Mouse (Mus musculus): ENCODE results near the gene Edc3. TPM values are rescaled to one million over a fixed set of nuclear protein-coding genes. Genes with fewer than 3 reads are reported as not detected.

Gene Edc3
- polyA plus RNA-seq, 1 experiment from 2014 or later = 29.9 TPM

DNA sequence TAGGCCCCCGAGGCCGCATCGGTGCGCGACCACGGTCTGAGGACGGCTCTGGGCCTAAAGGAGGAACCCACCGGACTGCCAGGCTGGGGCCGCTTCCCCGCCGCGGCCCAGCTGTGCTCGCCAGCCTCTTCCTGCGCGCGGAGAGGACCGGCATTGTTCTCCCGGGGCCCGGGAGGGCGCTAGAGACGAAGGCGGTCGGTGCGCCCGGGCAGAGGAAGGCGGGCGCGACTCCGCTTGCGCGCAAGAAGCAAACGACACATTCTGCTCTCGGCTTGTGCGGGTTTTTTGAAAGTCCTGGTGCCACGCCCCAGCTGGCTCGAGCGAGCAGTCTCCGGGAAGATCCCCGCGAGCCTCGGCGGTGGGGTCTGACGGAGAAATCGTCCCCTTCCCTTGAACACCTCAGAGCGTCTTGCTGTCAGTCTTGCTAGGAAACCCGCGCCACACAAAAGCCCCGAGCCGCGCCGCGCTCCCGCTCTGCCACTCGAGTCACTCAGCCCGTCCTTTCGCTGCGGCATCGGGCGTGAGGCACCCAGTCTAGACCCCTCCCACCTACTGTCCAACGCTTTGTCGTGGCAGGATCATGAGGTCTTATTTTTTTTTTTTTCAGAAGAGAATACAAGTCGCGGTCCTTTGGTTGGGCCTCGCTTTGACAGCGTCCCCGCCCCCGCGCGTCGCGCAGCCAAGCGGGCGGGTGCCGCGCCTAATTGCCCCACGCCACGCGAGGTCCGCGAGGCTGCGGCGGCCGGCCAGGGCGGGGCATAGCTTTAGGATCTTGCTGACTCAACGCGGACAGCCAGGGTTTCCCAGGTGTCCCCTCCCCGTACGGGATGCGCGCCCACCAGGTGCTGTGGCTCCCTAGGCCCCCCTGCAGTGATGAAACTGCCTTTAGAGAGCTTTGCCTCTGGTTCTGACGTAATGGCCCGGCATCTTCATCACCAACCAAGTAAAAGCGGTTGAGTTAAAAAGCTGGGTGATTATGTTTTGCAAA, 57.3 kb downstream of the Edc3 start, which contains the start of gene Clk3:
Gene Clk3 (minus strand): TSS at position 497 of the 988 bp plus-strand sequence.
- Histone ChIP-seq H3K4me3 (replicated peaks) (peak within 1 kb of the TSS; percentile 95), H3K9me3 (no peaks in the 10 kb centered on the region), H3K27ac (peak within 1 kb of the TSS; percentile 90), H3K4me1 (replicated peaks) (peaks cover 32% of the 10 kb centered on the region), H3K9ac (peak within 1 kb of the TSS; percentile 93), H3K36me3 (peaks cover 7% of the 10 kb centered on the region), H3K27me3 (replicated peaks) (no peaks in the 10 kb centered on the region), H3K4me2 (replicated peaks) (peak within 1 kb of the TSS; percentile 98)
- WGBS = under 1% methylated on average over 93 of the region's 93 CpGs
- ATAC-seq = peak; percentile 64

DNA sequence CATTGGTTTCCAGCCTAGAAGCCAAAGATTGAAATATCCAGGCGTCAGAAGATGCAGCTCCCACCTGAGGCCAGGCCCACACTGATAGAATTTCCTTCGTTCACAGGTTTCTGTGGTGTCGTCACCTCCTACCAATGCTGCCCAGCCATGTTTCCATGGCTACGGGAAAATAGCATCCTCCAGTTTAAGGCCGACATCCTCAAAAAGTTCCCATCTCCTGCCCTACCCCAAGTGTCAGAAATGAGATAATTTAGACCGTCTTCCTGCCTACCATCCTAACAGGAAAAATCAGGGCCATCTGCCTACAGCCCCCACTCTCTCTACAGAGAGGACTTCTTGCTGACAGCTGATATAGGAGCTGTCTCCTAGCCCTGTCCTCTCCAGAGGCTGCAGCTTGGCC, 58.1 kb downstream of the Edc3 start:
- WGBS = 45% methylated on average over 6 of the region's 6 CpGs
- Histone ChIP-seq H3K4me2 (replicated peaks) (peak overlapping the region; percentile 98), H3K27ac (no peak overlapping the region), H3K9me3 (no peaks in the 10 kb centered on the region), H3K4me1 (replicated peaks) (peaks cover 32% of the 10 kb centered on the region), H3K27me3 (replicated peaks) (no peaks in the 10 kb centered on the region), H3K9ac (peak overlapping the region; percentile 93; the same call in 1 of the 2 replicates), H3K36me3 (0 out of 2 replicates have a peak, but pooled peaks cover 3% of the 10 kb centered on the region), H3K4me3 (replicated peaks) (peak overlapping the region; percentile 95)
- no peak for ATAC-seq

DNA sequence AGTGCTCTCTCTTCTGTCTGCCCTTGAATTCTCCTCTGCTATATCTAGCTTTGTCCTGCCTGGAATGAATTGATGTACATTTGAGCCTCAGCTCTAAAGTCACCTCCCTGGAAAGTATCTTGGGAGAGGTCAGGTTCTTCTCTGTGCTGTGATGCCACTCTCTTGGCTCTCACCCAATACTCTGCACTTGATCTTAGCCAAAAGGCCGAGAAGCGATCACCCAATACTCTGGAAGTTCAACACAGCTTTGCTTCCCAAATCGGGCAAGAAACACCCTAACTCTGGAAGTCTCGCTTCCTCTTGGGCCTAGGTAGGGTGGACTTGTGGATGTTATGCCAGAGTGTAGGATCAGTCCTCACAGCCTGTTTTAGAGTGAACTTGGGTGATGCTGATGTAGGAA, 58.9 kb downstream of the Edc3 start:
- H3K9me3 ChIP-seq = no peaks in the 10 kb centered on the region
- no peaks in the 10 kb centered on the region for H3K36me3 ChIP-seq
- ATAC-seq = no peak
- H3K4me3 ChIP-seq (replicated peaks) = no peak overlapping the region
- no peak overlapping the region for H3K27ac ChIP-seq
- H3K27me3 ChIP-seq (replicated peaks) = no peaks in the 10 kb centered on the region
- no peak overlapping the region for H3K9ac ChIP-seq
- no peak overlapping the region for H3K4me2 ChIP-seq (replicated peaks)
- 93% methylated on average over 4 of the region's 4 CpGs for WGBS
- H3K4me1 ChIP-seq (replicated peaks) = peaks cover 26% of the 10 kb centered on the region

DNA sequence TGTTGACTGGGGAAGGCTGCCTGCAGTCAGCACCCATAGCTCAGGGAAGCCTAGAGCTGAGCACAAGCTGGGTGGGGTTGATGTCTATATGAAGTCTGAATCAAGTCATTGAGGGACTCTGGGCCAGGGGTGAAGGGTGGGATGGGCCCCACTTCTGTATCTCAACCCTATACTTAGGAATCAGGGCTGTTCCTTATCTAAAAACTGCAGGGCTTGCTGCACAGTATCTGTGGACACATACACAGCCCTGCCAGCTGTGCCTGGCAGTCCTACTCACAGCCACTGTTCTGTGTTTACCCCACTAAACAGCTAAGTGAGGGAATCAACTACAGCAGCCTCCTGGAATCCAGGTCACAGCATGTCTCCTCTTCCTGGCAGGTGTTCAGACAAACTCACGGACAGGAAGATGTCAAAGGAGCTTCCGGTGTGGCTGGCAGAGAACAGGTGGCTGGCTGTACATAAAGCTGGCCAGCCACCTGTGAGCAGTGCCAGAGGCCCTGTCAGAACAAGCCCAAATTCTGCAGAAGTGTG, 61.3 kb downstream of the Edc3 start:
- Histone ChIP-seq H3K4me1 (replicated peaks) (peaks cover 5% of the 10 kb centered on the region; the same call in 1 of the 2 replicates), H3K4me2 (replicated peaks) (no peak overlapping the region), H3K9me3 (no peaks in the 10 kb centered on the region), H3K4me3 (replicated peaks) (no peak overlapping the region), H3K27ac (no peak overlapping the region), H3K9ac (no peak overlapping the region), H3K27me3 (replicated peaks) (no peaks in the 10 kb centered on the region), H3K36me3 (no peaks in the 10 kb centered on the region)
- ATAC-seq = no peak
- 55% methylated on average over 2 of the region's 2 CpGs for WGBS

DNA sequence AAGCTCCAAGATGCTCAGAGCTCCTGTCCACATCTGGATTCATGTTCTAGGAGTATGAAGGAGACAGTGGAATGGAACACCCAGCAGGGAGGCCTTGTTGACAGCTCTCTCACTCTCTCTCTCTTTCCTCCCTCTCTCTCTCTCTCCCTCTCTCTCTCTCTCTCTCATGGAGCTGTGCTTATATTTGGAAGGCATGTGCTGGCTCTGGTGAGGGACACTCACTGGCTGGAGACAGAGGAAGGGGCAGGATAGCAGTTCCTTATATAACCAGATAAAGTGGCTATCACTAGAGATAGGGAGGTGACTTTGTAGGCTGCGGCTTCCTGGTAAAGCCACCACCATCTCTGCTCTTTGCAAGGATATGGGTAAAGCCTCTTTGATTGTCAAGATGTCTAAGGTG, 61.9 kb downstream of the Edc3 start:
- H3K4me3 ChIP-seq (replicated peaks) = no peak overlapping the region
- ATAC-seq = no peak
- H3K27me3 ChIP-seq (replicated peaks) = no peaks in the 10 kb centered on the region
- H3K27ac ChIP-seq = no peak overlapping the region
- no peak overlapping the region for H3K4me2 ChIP-seq (replicated peaks)
- no peaks in the 10 kb centered on the region for H3K36me3 ChIP-seq
- WGBS = 85% methylated on average over 1 of the region's 1 CpGs
- H3K9me3 ChIP-seq = no peaks in the 10 kb centered on the region
- H3K9ac ChIP-seq = no peak overlapping the region
- H3K4me1 ChIP-seq (replicated peaks) = peaks cover 6% of the 10 kb centered on the region; the same call in 1 of the 2 replicates

DNA sequence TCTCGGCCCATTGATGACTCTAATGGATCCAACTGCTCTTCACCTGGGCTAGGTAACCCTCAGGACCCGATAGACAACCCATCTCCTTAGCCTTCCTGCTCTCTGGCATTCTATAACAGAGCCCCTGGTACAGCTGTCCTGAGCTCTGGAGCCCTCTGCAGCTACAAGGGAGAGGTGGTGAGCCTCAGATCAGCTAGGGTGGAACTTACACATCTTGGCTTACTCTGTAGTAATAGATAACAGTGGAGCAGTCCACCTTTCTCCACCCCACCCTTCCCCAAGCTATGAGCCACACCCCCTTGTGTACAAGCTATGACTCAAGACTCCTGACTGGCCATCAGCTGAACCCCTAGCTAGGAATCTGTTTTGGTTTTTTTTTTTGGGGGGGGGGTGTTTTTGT, 62.5 kb downstream of the Edc3 start:
- no peak overlapping the region for H3K27ac ChIP-seq
- no peak overlapping the region for H3K4me2 ChIP-seq (replicated peaks)
- no peaks in the 10 kb centered on the region for H3K36me3 ChIP-seq
- H3K9ac ChIP-seq = no peak overlapping the region
- peaks cover 7% of the 10 kb centered on the region; the same call in 1 of the 2 replicates for H3K4me1 ChIP-seq (replicated peaks)
- ATAC-seq = peak; percentile 52; the same call in 1 of the 2 replicates
- no peaks in the 10 kb centered on the region for H3K9me3 ChIP-seq
- no peaks in the 10 kb centered on the region for H3K27me3 ChIP-seq (replicated peaks)
- no peak overlapping the region for H3K4me3 ChIP-seq (replicated peaks)
- 95% methylated on average over 2 of the region's 2 CpGs for WGBS

DNA sequence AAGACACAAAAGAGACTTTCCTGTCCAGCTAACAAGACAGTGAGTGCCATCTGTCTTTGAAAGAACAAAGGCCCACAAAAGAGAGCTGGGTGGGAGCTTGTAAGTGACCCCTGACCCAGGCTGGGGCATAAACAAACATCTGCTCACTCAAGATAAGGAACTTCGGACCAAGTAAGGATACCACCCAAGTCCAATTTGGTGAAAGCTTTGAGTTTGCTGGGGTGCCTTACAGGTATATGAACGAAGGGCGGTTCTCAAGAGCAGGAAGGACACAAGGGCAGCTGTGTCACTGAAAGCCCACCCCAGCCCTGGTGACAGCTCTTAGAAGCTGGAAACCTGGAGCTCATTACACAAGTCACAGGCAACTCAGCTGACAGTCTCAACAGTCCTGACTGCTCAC, 65.4 kb downstream of the Edc3 start:
- H3K27me3 ChIP-seq (replicated peaks) = no peaks in the 10 kb centered on the region
- no peaks in the 10 kb centered on the region for H3K36me3 ChIP-seq
- no peak for ATAC-seq
- no peaks in the 10 kb centered on the region for H3K9me3 ChIP-seq
- no peak overlapping the region for H3K27ac ChIP-seq
- 0 out of 2 replicates have a peak, but pooled peaks cover 2% of the 10 kb centered on the region for H3K4me1 ChIP-seq (replicated peaks)
- no peak overlapping the region for H3K9ac ChIP-seq
- 55% methylated on average over 3 of the region's 3 CpGs for WGBS
- no peak overlapping the region for H3K4me2 ChIP-seq (replicated peaks)
- H3K4me3 ChIP-seq (replicated peaks) = no peak overlapping the region

DNA sequence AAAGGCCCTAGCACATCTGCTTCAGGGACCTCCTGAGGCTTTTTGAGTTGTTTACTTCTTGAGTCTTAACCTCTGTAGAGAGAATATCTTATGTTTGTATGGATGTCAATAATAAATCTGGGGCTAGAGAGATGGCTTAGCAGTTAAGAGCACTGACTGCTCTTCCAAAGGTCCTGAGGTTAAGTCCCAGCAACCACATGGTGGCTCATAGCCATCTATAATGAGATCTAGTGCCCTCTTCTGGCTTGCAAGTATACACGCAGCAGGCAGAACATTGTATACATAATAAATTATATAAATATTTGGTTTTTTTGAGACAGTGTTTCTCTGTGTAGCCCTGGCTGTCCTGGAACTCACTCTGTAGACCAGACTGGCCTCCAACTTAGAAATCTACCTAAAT, 65.8 kb downstream of the Edc3 start:
- Histone ChIP-seq H3K27ac (no peak overlapping the region), H3K9me3 (no peaks in the 10 kb centered on the region), H3K27me3 (replicated peaks) (no peaks in the 10 kb centered on the region), H3K4me3 (replicated peaks) (no peak overlapping the region), H3K4me2 (replicated peaks) (no peak overlapping the region), H3K36me3 (no peaks in the 10 kb centered on the region), H3K9ac (no peak overlapping the region), H3K4me1 (replicated peaks) (0 out of 2 replicates have a peak, but pooled peaks cover 2% of the 10 kb centered on the region)
- WGBS = 6% methylated on average over 1 of the region's 1 CpGs
- no peak for ATAC-seq

DNA sequence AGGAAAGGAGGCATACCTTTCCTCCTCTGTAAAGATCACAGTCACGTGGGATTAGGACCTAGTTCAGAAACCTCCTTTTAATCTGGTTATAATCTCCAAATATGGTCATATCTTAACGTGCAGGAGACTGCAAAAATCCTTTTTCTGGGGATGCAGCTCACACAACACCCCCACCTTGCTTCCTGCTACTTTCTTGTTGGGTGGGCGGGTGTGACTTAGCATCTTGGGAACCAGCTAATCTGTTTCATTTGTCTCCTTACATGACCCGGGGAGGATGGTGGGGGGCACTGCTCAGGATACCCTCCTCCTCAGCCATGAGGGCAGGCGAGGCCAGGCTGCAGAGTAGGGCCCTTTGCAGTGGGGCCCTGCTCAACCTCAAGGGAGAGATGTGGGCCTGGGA, 66.7 kb downstream of the Edc3 start:
- ATAC-seq = no peak
- H3K9me3 ChIP-seq = no peaks in the 10 kb centered on the region
- WGBS = 69% methylated on average over 5 of the region's 5 CpGs
- H3K27me3 ChIP-seq (replicated peaks) = no peaks in the 10 kb centered on the region
- H3K4me2 ChIP-seq (replicated peaks) = no peak overlapping the region
- H3K27ac ChIP-seq = no peak overlapping the region
- H3K4me1 ChIP-seq (replicated peaks) = 0 out of 2 replicates have a peak, but pooled peaks cover 2% of the 10 kb centered on the region
- H3K9ac ChIP-seq = no peak overlapping the region
- H3K4me3 ChIP-seq (replicated peaks) = no peak overlapping the region
- no peaks in the 10 kb centered on the region for H3K36me3 ChIP-seq

DNA sequence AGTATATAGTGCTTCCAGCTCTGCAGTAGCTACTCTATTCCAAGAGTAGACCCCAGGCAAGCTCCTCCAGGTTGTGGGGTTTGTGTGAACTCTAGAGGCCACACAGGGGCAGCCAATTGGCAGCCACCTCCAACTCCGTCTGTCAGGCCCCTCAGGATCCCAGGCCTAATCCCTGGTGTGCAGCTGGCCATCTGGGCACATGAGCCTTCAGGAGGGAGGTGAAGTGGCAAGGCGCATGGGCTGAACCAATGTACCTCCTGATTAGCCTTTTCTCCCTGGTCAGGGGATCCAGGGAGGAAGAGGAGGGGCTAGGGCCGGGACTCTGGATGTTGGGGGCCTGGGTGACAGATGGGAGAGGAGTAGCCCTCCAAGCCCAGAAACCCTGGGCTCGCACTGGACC, 67.4 kb downstream of the Edc3 start:
- Histone ChIP-seq H3K9ac (no peak overlapping the region), H3K9me3 (no peaks in the 10 kb centered on the region), H3K36me3 (no peaks in the 10 kb centered on the region), H3K27ac (no peak overlapping the region), H3K27me3 (replicated peaks) (no peaks in the 10 kb centered on the region), H3K4me3 (replicated peaks) (no peak overlapping the region), H3K4me1 (replicated peaks) (0 out of 2 replicates have a peak, but pooled peaks cover 2% of the 10 kb centered on the region), H3K4me2 (replicated peaks) (no peak overlapping the region)
- ATAC-seq = no peak
- WGBS = 70% methylated on average over 4 of the region's 4 CpGs

DNA sequence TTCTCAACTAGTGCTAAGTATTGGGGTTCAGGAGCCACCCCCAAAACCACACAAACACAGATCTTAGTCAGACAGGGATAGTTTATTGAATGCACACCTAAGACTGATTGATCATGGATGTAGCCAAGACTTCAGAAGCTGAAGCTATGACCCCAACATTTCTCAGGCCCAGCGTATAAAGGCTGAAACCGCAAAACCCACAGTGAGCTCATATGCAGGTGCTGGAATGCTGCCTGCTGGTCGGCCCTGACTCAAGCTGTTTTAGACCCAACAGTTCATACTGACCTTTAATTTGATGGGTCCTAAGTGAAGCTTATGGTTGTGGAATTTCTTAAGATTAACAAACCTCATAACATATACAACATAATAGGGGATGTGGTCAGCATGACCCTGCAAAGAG, 74.3 kb downstream of the Edc3 start:
- no peak overlapping the region for H3K27ac ChIP-seq
- no peak overlapping the region for H3K4me2 ChIP-seq (replicated peaks)
- H3K36me3 ChIP-seq = no peaks in the 10 kb centered on the region
- no peaks in the 10 kb centered on the region for H3K4me1 ChIP-seq (replicated peaks)
- no peaks in the 10 kb centered on the region for H3K9me3 ChIP-seq
- no peak for ATAC-seq
- 92% methylated on average over 3 of the region's 3 CpGs for WGBS
- H3K9ac ChIP-seq = no peak overlapping the region
- no peak overlapping the region for H3K4me3 ChIP-seq (replicated peaks)
- no peaks in the 10 kb centered on the region for H3K27me3 ChIP-seq (replicated peaks)

DNA sequence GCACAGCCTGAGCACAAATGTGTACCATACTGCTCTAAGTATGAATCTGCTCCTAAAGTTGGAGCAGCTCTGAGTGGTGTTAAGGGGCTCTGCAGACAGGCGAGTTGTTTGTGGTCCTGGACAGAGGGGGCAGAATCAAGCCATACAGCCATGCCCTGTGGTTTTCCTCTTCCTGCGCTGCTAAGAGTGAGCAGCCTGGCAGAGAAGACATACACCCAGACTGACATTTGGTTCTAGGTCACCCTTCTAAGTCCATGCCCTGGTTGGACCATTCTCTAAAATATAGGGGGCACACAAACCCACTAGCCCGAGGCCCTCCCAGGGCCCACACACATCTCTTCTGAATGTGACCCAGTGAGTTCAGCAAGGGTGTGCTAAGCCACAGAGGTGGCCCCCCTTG, 81.4 kb downstream of the Edc3 start:
- no peaks in the 10 kb centered on the region for H3K36me3 ChIP-seq
- H3K9me3 ChIP-seq = no peaks in the 10 kb centered on the region
- no peaks in the 10 kb centered on the region for H3K4me1 ChIP-seq (replicated peaks)
- no peak overlapping the region for H3K4me3 ChIP-seq (replicated peaks)
- WGBS = 79% methylated on average over 3 of the region's 3 CpGs
- H3K27me3 ChIP-seq (replicated peaks) = no peaks in the 10 kb centered on the region
- H3K27ac ChIP-seq = no peak overlapping the region
- H3K4me2 ChIP-seq (replicated peaks) = no peak overlapping the region
- ATAC-seq = no peak
- no peak overlapping the region for H3K9ac ChIP-seq

Data from intestine, embryonic 15.5 days (tissue).